Mouse (Mus musculus) cerebellum, postnatal 14 days (tissue): ENCODE data around the gene Foxi3.

Experiments used
- DNase-seq, 2 experiments: peaks; one replicate each; pipeline ENCODE4 v3.0.0; 2021; ENCODE audit warnings: mixed read lengths in 2 of 2

Gene Foxi3

DNA sequence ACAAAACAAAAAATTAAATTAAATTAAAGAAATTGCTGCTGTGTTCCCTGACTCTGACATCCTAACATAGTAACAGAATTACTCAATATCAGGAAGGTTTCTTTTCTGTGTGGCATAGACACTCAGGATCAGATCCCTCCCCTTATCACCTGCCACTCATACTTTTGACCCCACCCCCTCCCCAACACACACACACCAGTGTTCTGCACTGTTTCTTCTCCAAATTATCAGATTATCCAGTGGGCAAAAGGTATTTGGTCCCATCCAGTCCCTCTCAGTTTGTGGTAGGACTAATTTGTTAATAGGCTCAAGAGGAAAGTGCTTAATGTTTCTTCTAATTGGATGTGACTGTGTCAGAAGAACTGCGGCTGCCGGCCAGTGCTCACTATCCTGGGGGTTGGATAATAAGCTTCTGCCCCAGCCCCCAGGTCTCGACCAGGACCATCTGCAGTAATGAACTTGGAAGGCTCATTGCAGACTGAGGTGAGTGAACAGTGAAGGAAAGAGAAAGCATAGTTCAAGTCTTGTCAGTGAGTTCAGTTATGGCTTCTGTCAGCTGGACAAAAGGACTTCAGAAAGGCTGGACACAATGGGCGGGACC lies 39.9 kb downstream of the Foxi3 start:
- DNase-seq, result no peak

- DNase-seq, result no peak
These were observed 46.3 kb downstream of the Foxi3 start for GRCm38 (mm10) chr6:71002656-71003055.

GRCm38 (mm10) chr6:71004161-71004560 lies 47.8 kb downstream of the Foxi3 start:
- DNase-seq, result no peak
